Mouse (Mus musculus) small intestine, adult 2 months (tissue): ENCODE measurements around the gene Rfng.

ENCODE experiments used
- CTCF ChIP-seq: fragments of 200-500 bp; IDR thresholded peaks from 2 replicates; pipeline ENCODE4 v1.5.1; 2012; ENCODE audit warnings: low read depth, mild to moderate bottlenecking, control low read depth, inconsistent platforms, low read length, moderate library complexity, mixed read lengths; ENCODE audit not compliant: insufficient replicate concordance, insufficient read length; ENCODE audit errors: extremely low read depth
- POLR2A ChIP-seq: fragments of 200-500 bp; IDR thresholded peaks from 2 replicates; pipeline ENCODE4 v1.6.1; 2012; ENCODE audit warnings: low read depth, mild to moderate bottlenecking, control low read depth, inconsistent platforms, low read length, moderate library complexity

GRCm38 (mm10) chr11:120819556-120819955 lies 35.5 kb upstream of the Rfng start:
- no peak for TF ChIP-seq CTCF
- TF ChIP-seq POLR2A, result no peak
